Mouse (Mus musculus) adrenal gland, postnatal 14 days (tissue): ENCODE measurements around the gene Dhrs4. TPM values are rescaled to one million over a fixed set of nuclear protein-coding genes. Genes with fewer than 3 reads are reported as not detected.

Experiments used
- DNase-seq: peaks from one replicate; pipeline ENCODE4 v3.0.0; 2021; ENCODE audit warnings: mixed read lengths
- long read RNA-seq, 2 experiments: library from polyadenylated mRNA; stranded (forward); transcript quantifications; one replicate each; pipeline ENCODE4 v2.0.0; 2021
- total RNA-seq: library from RNA; stranded (reverse); gene quantifications from 2 replicates; pipeline ENCODE4 v1.2.3, GENCODE M21; 2021

Dhrs4 gene
- total RNA-seq, result 130 and 149 TPM in 2 replicates
- long read RNA-seq, experiment 1, transcript Dhrs4-201 (8 exons, 1,392 nt), result major isoform, 29 of 41 reads
- long read RNA-seq, experiment 1, partial matches to known transcripts, result 6 of 41 reads
- long read RNA-seq, experiment 1, other reads (novel, unspliced or antisense), result 4 of 41 reads
- long read RNA-seq, experiment 2, transcript Dhrs4-201 (8 exons, 1,392 nt), result major isoform, 31 of 47 reads
- long read RNA-seq, experiment 2, partial matches to known transcripts, result 11 of 47 reads
- long read RNA-seq, experiment 2, other reads (novel, unspliced or antisense), result 4 of 47 reads

GRCm38 (mm10) chr14:55478651-55479599 lies at the start of gene Dhrs4:
Gene Dhrs4, plus strand, starts transcription at chr14:55478758.
- DNase-seq, result peak; percentile 91

- DNase-seq, result no peak
These were observed 48.3 kb upstream of the Dhrs4 start for GRCm38 (mm10) chr14:55430255-55430654.

GRCm38 (mm10) chr14:55433052-55433451 lies 45.5 kb upstream of the Dhrs4 start:
- no peak for DNase-seq

GRCm38 (mm10) chr14:55434825-55435224 lies 43.7 kb upstream of the Dhrs4 start:
- no peak for DNase-seq

GRCm38 (mm10) chr14:55437118-55437517 lies 41.4 kb upstream of the Dhrs4 start:
- DNase-seq, result peak; percentile 27

GRCm38 (mm10) chr14:55438193-55438784 lies 40.3 kb upstream of the Dhrs4 start:
- peak; percentile 79 for DNase-seq

GRCm38 (mm10) chr14:55457693-55458092 lies 20.9 kb upstream of the Dhrs4 start:
- DNase-seq, result no peak

GRCm38 (mm10) chr14:55458273-55458672 lies 20.3 kb upstream of the Dhrs4 start:
- peak; percentile 70 for DNase-seq

GRCm38 (mm10) chr14:55458761-55459160 lies 19.8 kb upstream of the Dhrs4 start:
- DNase-seq, result no peak

GRCm38 (mm10) chr14:55459796-55460195 lies 18.8 kb upstream of the Dhrs4 start:
- no peak for DNase-seq

- DNase-seq, result no peak
These were observed 18.3 kb upstream of the Dhrs4 start for GRCm38 (mm10) chr14:55460297-55460696.

GRCm38 (mm10) chr14:55461757-55462156 lies 16.8 kb upstream of the Dhrs4 start:
- DNase-seq, result no peak

- DNase-seq, result no peak
These were observed 12.1 kb upstream of the Dhrs4 start for GRCm38 (mm10) chr14:55466481-55466880.

GRCm38 (mm10) chr14:55467108-55467507 lies 11.4 kb upstream of the Dhrs4 start:
- DNase-seq, result no peak

GRCm38 (mm10) chr14:55468301-55468741 lies 10.2 kb upstream of the Dhrs4 start:
- no peak for DNase-seq

GRCm38 (mm10) chr14:55469041-55469440 lies 9.5 kb upstream of the Dhrs4 start:
- DNase-seq, result no peak

- no peak for DNase-seq
These were observed 8.7 kb upstream of the Dhrs4 start for GRCm38 (mm10) chr14:55469821-55470220.

- peak; percentile 48 for DNase-seq
These were observed 7.8 kb upstream of the Dhrs4 start for GRCm38 (mm10) chr14:55470806-55471205.

- no peak for DNase-seq
These were observed 2.9 kb upstream of the Dhrs4 start for GRCm38 (mm10) chr14:55475654-55476053.

GRCm38 (mm10) chr14:55477421-55477820 lies 1.1 kb upstream of the Dhrs4 start:
- DNase-seq, result no peak

GRCm38 (mm10) chr14:55477829-55478228 lies 729 bp upstream of the Dhrs4 start:
- no peak for DNase-seq

GRCm38 (mm10) chr14:55479629-55480028 lies 1.1 kb downstream of the Dhrs4 start:
- no peak for DNase-seq
